Mouse (Mus musculus) forebrain, embryonic 16.5 days (tissue): ENCODE results near the gene Arnt2. TPM values are rescaled to one million over a fixed set of nuclear protein-coding genes. Genes with fewer than 3 reads are reported as not detected.

Experiments used
- ATAC-seq: fragments of 200-750 bp; cut with Nextera tagmentation; 2 replicates; pipeline ENCODE4 v1.8.0; 2017; ENCODE audit warnings: mild to moderate bottlenecking, moderate library complexity
- H3K27ac ChIP-seq: fragments of 300-500 bp; sonication (generic); 2 replicates; pipeline ENCODE4 v1.5.1; 2014; ENCODE audit warnings: low read length, control low read depth
- H3K27me3 ChIP-seq: fragments of 300-500 bp; sonication (generic); replicated peaks from 2 replicates; pipeline ENCODE4 v1.6.1; 2014; ENCODE audit warnings: low read length; ENCODE audit not compliant: control insufficient read depth, insufficient read depth
- H3K36me3 ChIP-seq: fragments of 300-500 bp; sonication (generic); 2 replicates; pipeline ENCODE4 v1.6.1; 2014; ENCODE audit not compliant: control insufficient read depth, insufficient read depth
- H3K4me1 ChIP-seq: fragments of 300-500 bp; sonication (generic); replicated peaks from 2 replicates; pipeline ENCODE4 v1.6.1; 2014; ENCODE audit warnings: low read length; ENCODE audit not compliant: control insufficient read depth, insufficient read depth
- H3K4me2 ChIP-seq: fragments of 300-500 bp; sonication (generic); 2 replicates; pipeline ENCODE4 v1.6.1; 2014; ENCODE audit warnings: mild to moderate bottlenecking, low read length, control low read depth
- H3K4me3 ChIP-seq: fragments of 300-500 bp; sonication (generic); replicated peaks from 2 replicates; pipeline ENCODE4 v1.5.1; 2014; ENCODE audit warnings: mild to moderate bottlenecking, low read length, control low read depth
- H3K9ac ChIP-seq: fragments of 300-500 bp; sonication (generic); replicated peaks from 2 replicates; pipeline ENCODE4 v1.6.1; 2014; ENCODE audit warnings: low read depth, low read length, control low read depth
- H3K9me3 ChIP-seq: fragments of 300-500 bp; sonication (generic); 2 replicates; pipeline ENCODE4 v1.6.1; 2016; ENCODE audit warnings: low read length; ENCODE audit not compliant: control insufficient read depth
- WGBS: fragments of 180-500 bp; shearing (Covaris S2); extraction: QIAGEN DNeasy Blood & Tissue Kit; methylation state at CpG from one replicate; pipeline ENCODE4 v1.1.7; 2014; 5-methylcytosine and 5-hydroxymethylcytosine counted together
- polyA plus RNA-seq: library from polyadenylated mRNA; unstranded; fragments of >200 nt; fragmentation: Nextera tagmentation; extraction: Ambion mirVana; gene quantifications from 2 replicates; pipeline ENCODE4 v1.2.1, GENCODE M21; 2015

Arnt2 gene
- polyA plus RNA-seq, 1 experiment from 2014 or later = 70.0 TPM

GRCm38 (mm10) chr7:84272206-84272818 is 137.7 kb downstream of the Arnt2 start:
- Histone ChIP-seq H3K36me3 (peaks cover 8% of the 10 kb centered on the region; the same call in 1 of the 2 replicates), H3K4me3 (no peak overlapping the region), H3K27me3 (no peaks in the 10 kb centered on the region), H3K27ac (no peak overlapping the region), H3K4me2 (no peak overlapping the region), H3K4me1 (peaks cover 3% of the 10 kb centered on the region), H3K9ac (no peak overlapping the region), H3K9me3 (no peaks in the 10 kb centered on the region)
- peak; percentile 77 for ATAC-seq
- 31% methylated on average over 7 of the region's 7 CpGs for WGBS

GRCm38 (mm10) chr7:84271429-84271828 is 138.5 kb downstream of the Arnt2 start:
- 82% methylated on average over 5 of the region's 5 CpGs for WGBS
- peaks cover 3% of the 10 kb centered on the region for H3K4me1 ChIP-seq
- peaks cover 12% of the 10 kb centered on the region; the same call in 1 of the 2 replicates for H3K36me3 ChIP-seq

GRCm38 (mm10) chr7:84263466-84263865 is 146.5 kb downstream of the Arnt2 start:
- 91% methylated on average over 4 of the region's 4 CpGs for WGBS
- Histone ChIP-seq H3K9ac (no peak overlapping the region), H3K36me3 (peaks cover 22% of the 10 kb centered on the region), H3K9me3 (no peaks in the 10 kb centered on the region), H3K27ac (no peak overlapping the region), H3K4me2 (no peak overlapping the region), H3K4me1 (no peaks in the 10 kb centered on the region), H3K4me3 (no peak overlapping the region), H3K27me3 (no peaks in the 10 kb centered on the region)
- ATAC-seq = no peak

More at GRCm38 (mm10) chr7:84271429-84271828, 138.5 kb downstream of the Arnt2 start:
- no peak overlapping the region for H3K4me2 ChIP-seq
- no peak for ATAC-seq
- no peaks in the 10 kb centered on the region for H3K27me3 ChIP-seq
- no peaks in the 10 kb centered on the region for H3K9me3 ChIP-seq
- no peak overlapping the region for H3K9ac ChIP-seq
- no peak overlapping the region for H3K27ac ChIP-seq
- H3K4me3 ChIP-seq = no peak overlapping the region

DNA sequence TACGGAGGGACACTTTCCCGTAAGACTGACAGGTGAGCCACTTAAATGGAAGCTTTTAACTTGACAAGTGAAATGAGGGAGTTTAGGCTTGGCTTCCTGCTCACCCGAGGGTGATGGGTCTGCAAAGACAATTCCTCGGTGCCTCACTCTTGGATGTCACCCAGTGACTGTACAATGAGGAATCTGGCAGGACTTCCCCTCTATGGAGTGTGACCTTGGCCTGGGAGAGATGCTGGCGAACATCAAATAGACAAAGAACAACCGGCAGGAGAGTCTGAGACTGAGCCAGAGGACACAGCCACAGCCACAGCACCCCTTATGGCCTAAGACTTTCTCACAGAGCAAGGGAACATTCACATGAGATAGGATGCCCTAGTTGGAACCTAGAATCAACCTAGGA is 148.6 kb downstream of the Arnt2 start:
- Histone ChIP-seq H3K27me3 (no peaks in the 10 kb centered on the region), H3K9me3 (no peaks in the 10 kb centered on the region), H3K9ac (no peak overlapping the region), H3K36me3 (peaks cover 17% of the 10 kb centered on the region), H3K27ac (no peak overlapping the region), H3K4me1 (no peaks in the 10 kb centered on the region), H3K4me3 (no peak overlapping the region), H3K4me2 (no peak overlapping the region)
- 73% methylated on average over 6 of the region's 6 CpGs for WGBS
- no peak for ATAC-seq

- Histone ChIP-seq H3K4me1 (no peaks in the 10 kb centered on the region), H3K4me2 (no peak overlapping the region), H3K9ac (no peak overlapping the region), H3K36me3 (peaks cover 15% of the 10 kb centered on the region), H3K27me3 (no peaks in the 10 kb centered on the region), H3K9me3 (no peaks in the 10 kb centered on the region), H3K27ac (no peak overlapping the region), H3K4me3 (no peak overlapping the region)
- no peak for ATAC-seq
- 88% methylated on average over 4 of the region's 4 CpGs for WGBS
Observed at GRCm38 (mm10) chr7:84260401-84260800, 149.6 kb downstream of the Arnt2 start.

DNA sequence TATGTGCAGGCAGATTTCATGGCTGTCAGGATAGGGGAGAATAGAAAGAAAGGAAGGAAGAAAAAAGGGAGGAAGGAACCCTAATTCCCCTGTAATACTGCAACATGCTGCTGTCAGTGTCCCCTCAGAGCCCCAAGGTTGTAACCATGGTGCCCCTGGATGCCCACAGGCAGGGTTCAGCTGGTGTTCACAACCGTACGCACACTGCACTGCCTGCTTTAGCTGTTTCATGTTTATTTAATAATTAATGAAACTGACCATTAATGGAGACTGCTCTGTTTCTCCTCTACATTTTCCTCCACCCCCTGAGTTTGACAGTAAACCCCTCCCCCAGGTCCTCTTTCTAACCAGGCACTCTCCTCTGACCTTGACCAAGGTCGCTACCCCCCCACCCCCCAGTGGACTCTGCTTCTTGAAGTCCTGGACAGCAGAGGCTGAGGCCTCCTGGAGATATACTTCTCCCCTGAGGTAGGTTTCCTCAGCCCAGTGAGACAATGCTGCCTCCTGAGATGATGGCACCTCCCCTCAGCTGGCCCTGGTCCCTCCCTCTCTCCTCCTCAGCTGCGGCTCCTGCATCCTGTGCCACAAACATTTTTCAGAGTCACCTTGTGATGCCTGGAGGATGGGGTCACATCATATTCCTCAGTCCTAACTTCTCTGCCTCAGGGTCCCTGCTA is 150.5 kb downstream of the Arnt2 start:
- Histone ChIP-seq H3K4me3 (no peak overlapping the region), H3K4me2 (no peak overlapping the region), H3K27me3 (no peaks in the 10 kb centered on the region), H3K27ac (no peak overlapping the region), H3K36me3 (peaks cover 12% of the 10 kb centered on the region), H3K9me3 (no peaks in the 10 kb centered on the region), H3K4me1 (no peaks in the 10 kb centered on the region), H3K9ac (no peak overlapping the region)
- no peak for ATAC-seq
- WGBS = 87% methylated on average over 4 of the region's 4 CpGs

DNA sequence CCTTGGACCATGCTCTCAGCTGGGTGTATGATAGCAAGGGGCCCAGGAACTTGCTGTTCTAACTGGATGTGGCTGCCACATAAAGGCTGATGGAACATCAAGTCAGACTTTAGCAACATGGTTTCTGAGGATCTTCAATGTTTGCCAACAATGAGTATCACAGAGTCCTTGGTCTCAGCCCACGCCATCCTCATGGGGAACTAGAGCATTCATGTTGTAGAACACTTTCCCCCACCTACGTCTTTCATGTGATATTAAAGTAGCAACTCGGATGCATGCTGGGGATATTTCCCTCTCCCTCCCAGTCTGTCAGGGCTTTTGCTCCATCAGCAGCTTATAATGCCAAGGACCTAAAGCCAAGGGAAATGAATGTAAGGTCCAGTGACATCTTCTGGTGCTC is 153.3 kb downstream of the Arnt2 start:
- ATAC-seq = no peak

DNA sequence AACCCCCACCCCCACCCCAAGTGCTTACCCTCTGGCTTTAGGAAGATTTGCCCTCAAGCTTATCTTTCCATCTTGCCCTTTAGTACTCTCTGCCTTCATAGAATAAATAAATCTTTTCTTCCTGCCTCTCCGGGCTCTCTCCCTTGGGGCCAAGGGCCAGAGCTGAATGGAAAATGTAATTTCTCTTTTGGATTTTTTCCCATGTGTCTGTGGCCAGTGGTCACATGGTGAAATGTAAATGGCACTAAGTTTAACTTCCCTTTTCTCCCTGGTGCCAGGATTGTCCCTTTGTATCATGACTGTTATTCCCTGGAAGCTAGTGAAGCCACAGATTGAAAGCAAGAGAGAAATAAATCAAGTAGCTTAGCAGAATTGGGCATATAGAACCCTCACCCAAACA is 153.7 kb downstream of the Arnt2 start:
- H3K27me3 ChIP-seq = no peaks in the 10 kb centered on the region
- H3K9me3 ChIP-seq = no peaks in the 10 kb centered on the region
- H3K4me2 ChIP-seq = no peak overlapping the region
- H3K4me3 ChIP-seq = no peak overlapping the region
- no peak overlapping the region for H3K9ac ChIP-seq
- no peak overlapping the region for H3K27ac ChIP-seq
- H3K36me3 ChIP-seq = peaks cover 5% of the 10 kb centered on the region; the same call in 1 of the 2 replicates
- 82% methylated on average over 1 of the region's 1 CpGs for WGBS
- no peaks in the 10 kb centered on the region for H3K4me1 ChIP-seq
- no peak for ATAC-seq

More for the DNA sequence above, 153.3 kb downstream of the Arnt2 start:
- 99% methylated on average over 3 of the region's 3 CpGs for WGBS
- peaks cover 5% of the 10 kb centered on the region; the same call in 1 of the 2 replicates for H3K36me3 ChIP-seq
- no peaks in the 10 kb centered on the region for H3K9me3 ChIP-seq
- no peak overlapping the region for H3K4me3 ChIP-seq
- H3K4me2 ChIP-seq = no peak overlapping the region
- no peaks in the 10 kb centered on the region for H3K4me1 ChIP-seq
- no peak overlapping the region for H3K9ac ChIP-seq
- H3K27me3 ChIP-seq = no peaks in the 10 kb centered on the region
- no peak overlapping the region for H3K27ac ChIP-seq

DNA sequence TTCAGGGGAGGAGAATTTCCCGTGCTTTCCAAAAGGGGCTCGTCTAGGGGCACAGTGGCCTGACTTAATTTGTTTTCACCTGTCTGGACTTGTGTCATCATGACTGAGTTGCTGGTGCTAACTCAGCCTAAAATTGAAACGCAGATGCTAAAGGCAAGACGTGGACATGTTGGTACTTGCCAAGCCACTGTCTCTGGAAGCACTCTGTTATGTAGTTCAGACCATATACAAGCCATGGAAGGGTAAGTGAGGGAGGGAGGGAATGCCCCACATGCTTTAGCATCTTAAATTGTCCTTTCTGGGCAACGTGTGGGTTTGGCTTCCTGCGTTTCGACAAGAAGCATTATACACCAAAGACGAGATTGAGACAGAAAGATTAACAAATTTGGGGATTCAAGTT is 155.1 kb downstream of the Arnt2 start:
- 75% methylated on average over 8 of the region's 8 CpGs for WGBS
- Histone ChIP-seq H3K27me3 (no peaks in the 10 kb centered on the region), H3K4me1 (no peaks in the 10 kb centered on the region), H3K9ac (no peak overlapping the region), H3K4me2 (no peak overlapping the region), H3K27ac (no peak overlapping the region), H3K9me3 (no peaks in the 10 kb centered on the region), H3K36me3 (peaks cover 8% of the 10 kb centered on the region; the same call in 1 of the 2 replicates), H3K4me3 (no peak overlapping the region)
- no peak for ATAC-seq
